Mouse (Mus musculus) neural tube, embryonic 14.5 days (tissue): ENCODE measurements around the gene Nkain2. TPM values are rescaled to one million over a fixed set of nuclear protein-coding genes. Genes with fewer than 3 reads are reported as not detected.

ENCODE experiments used
- ATAC-seq: fragments of 200-750 bp; cut with Nextera tagmentation; 2 replicates; pipeline ENCODE4 v1.8.0; 2017; ENCODE audit warnings: low read depth, mild to moderate bottlenecking, moderate TSS enrichment, moderate library complexity
- H3K27ac ChIP-seq: fragments of 300-500 bp; sonication (generic); 2 replicates; pipeline ENCODE4 v1.5.1; 2014; ENCODE audit warnings: low read depth, mild to moderate bottlenecking, control low read depth, low read length, moderate library complexity, mixed read lengths
- H3K27me3 ChIP-seq: fragments of 300-500 bp; sonication (generic); 2 replicates; pipeline ENCODE4 v1.6.1; 2014; ENCODE audit warnings: low read length; ENCODE audit not compliant: control insufficient read depth, insufficient read depth
- H3K36me3 ChIP-seq: fragments of 300-500 bp; sonication (generic); 2 replicates; pipeline ENCODE4 v1.6.1; 2014; ENCODE audit warnings: low read length, mixed read lengths; ENCODE audit not compliant: control insufficient read depth, insufficient read depth
- H3K4me1 ChIP-seq: fragments of 300-500 bp; sonication (generic); 2 replicates; pipeline ENCODE4 v1.6.1; 2014; ENCODE audit warnings: low read length; ENCODE audit not compliant: control insufficient read depth, insufficient read depth
- H3K4me2 ChIP-seq: fragments of 300-500 bp; sonication (generic); 2 replicates; pipeline ENCODE4 v1.6.1; 2014; ENCODE audit warnings: mild to moderate bottlenecking, low read depth, low read length, control low read depth
- H3K4me3 ChIP-seq: fragments of 300-500 bp; sonication (generic); 2 replicates; pipeline ENCODE4 v1.5.1; 2014; ENCODE audit warnings: low read depth, low read length, control low read depth, mixed read lengths
- H3K9ac ChIP-seq: fragments of 300-500 bp; sonication (generic); replicated peaks from 2 replicates; pipeline ENCODE4 v1.6.1; 2014; ENCODE audit warnings: low read depth, mild to moderate bottlenecking, control low read depth, low read length, mixed read lengths
- H3K9me3 ChIP-seq: fragments of 300-500 bp; sonication (generic); 2 replicates; pipeline ENCODE4 v1.6.1; 2016; ENCODE audit warnings: low read length; ENCODE audit not compliant: control insufficient read depth
- WGBS: fragments of 180-500 bp; shearing (Covaris S2); extraction: QIAGEN DNeasy Blood & Tissue Kit; methylation state at CpG from one replicate; pipeline ENCODE4 v1.1.7; 2014; 5-methylcytosine and 5-hydroxymethylcytosine counted together
- polyA plus RNA-seq: library from polyadenylated mRNA; unstranded; fragments of >200 nt; fragmentation: Nextera tagmentation; extraction: Ambion mirVana; gene quantifications from 2 replicates; pipeline ENCODE4 v1.2.1, GENCODE M21; 2014

The Nkain2 gene
- polyA plus RNA-seq, 1 experiment from 2014 or later: 24.3 TPM

DNA sequence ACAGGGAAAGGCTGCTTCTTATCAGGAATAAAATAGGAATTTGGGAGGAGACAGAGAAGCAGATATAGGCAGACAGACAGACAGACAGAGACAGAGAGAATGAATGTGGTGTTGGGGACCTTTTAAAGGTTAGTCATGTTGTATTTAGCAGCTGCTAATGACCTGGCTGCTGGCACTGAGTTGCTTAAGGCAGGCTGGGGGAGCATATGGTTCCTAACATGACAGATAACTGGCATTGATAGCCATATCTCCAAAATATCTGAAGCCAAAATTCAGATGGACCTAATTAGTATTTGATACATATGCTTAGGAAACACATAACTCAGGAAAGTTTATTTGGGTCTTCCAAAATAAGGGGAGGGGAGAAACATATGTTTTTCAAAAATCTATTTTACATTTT lies 285.8 kb downstream of the Nkain2 start:
- H3K9ac ChIP-seq: no peak overlapping the region

DNA sequence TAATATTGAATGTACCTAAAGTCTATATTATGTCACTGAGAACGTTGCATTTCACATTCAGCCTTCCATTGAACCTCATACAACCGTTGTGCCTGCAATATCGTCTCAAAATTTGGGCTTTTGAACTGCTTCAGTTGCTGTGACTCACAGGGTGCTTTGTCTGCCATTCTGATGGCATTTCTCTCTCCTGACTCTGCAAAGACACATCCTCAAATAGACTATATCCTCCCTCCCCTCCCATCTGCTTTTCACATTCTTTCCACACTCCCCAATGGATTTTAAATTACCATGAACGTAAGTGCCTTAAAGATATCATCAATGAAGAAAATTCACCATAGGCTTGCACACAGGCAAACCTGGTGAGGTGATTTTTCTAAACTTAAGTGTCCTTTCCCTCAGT lies 287.5 kb downstream of the Nkain2 start:
- Histone ChIP-seq H3K27me3 (no peaks in the 10 kb centered on the region), H3K27ac (no peak overlapping the region), H3K4me1 (no peaks in the 10 kb centered on the region), H3K9me3 (no peaks in the 10 kb centered on the region), H3K36me3 (no peaks in the 10 kb centered on the region), H3K4me2 (no peak overlapping the region), H3K9ac (no peak overlapping the region), H3K4me3 (no peak overlapping the region)
- WGBS: 76% methylated on average over 4 of the region's 4 CpGs
- no peak for ATAC-seq

More for the DNA sequence above, 285.8 kb downstream of the Nkain2 start:
- H3K4me3 ChIP-seq: no peak overlapping the region
- H3K27ac ChIP-seq: no peak overlapping the region
- no peak overlapping the region for H3K4me2 ChIP-seq
- no peaks in the 10 kb centered on the region for H3K27me3 ChIP-seq
- no peaks in the 10 kb centered on the region for H3K36me3 ChIP-seq
- no peaks in the 10 kb centered on the region for H3K4me1 ChIP-seq
- ATAC-seq: no peak
- H3K9me3 ChIP-seq: no peaks in the 10 kb centered on the region

DNA sequence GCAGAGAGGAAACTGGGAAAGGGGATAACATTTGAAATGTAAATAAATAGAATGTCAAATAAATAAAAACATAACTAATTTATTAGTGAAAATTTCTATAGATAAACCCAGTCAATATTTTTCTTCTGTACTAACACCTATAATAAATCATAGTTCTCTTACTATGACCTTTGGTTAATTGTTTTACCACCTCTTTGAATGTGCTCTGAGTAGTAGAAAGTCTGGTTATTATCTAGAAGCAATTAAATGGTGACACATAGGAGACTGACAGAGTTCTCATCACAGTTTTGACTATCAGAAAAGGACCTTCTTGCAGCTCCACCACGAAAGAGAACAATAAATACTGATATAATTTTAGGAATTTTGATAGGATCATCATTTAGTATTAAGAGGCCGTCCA lies 295.3 kb downstream of the Nkain2 start:
- no peak overlapping the region for H3K27ac ChIP-seq
- no peaks in the 10 kb centered on the region for H3K36me3 ChIP-seq
- no peak overlapping the region for H3K4me3 ChIP-seq
- no peak for ATAC-seq
- 76% methylated on average over 2 of the region's 2 CpGs for WGBS
- H3K4me1 ChIP-seq: no peaks in the 10 kb centered on the region
- no peak overlapping the region for H3K4me2 ChIP-seq
- no peaks in the 10 kb centered on the region for H3K9me3 ChIP-seq
- H3K27me3 ChIP-seq: no peaks in the 10 kb centered on the region
- no peak overlapping the region for H3K9ac ChIP-seq

DNA sequence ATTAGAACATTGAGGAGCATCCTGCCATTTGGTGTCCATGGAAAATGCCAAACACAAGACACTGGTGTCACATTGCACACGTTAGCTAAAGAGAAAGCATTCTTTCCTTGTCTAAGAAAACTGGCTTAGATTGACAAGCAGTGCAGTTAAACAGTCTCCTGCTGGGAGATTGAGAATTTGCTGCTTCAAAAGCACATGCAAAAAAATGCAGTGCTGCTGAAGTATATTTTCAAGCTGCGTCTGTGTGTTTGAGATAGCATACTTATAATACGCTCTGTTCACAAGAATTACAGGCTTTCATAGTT lies 313.0 kb downstream of the Nkain2 start:
- ATAC-seq: no peak
- H3K27ac ChIP-seq: no peak overlapping the region
- H3K4me1 ChIP-seq: no peaks in the 10 kb centered on the region
- H3K4me2 ChIP-seq: no peak overlapping the region
- H3K4me3 ChIP-seq: no peak overlapping the region
- H3K36me3 ChIP-seq: no peaks in the 10 kb centered on the region
- no peak overlapping the region for H3K9ac ChIP-seq
- H3K27me3 ChIP-seq: no peaks in the 10 kb centered on the region
- H3K9me3 ChIP-seq: no peaks in the 10 kb centered on the region
- WGBS: 50% methylated on average over 3 of the region's 3 CpGs

DNA sequence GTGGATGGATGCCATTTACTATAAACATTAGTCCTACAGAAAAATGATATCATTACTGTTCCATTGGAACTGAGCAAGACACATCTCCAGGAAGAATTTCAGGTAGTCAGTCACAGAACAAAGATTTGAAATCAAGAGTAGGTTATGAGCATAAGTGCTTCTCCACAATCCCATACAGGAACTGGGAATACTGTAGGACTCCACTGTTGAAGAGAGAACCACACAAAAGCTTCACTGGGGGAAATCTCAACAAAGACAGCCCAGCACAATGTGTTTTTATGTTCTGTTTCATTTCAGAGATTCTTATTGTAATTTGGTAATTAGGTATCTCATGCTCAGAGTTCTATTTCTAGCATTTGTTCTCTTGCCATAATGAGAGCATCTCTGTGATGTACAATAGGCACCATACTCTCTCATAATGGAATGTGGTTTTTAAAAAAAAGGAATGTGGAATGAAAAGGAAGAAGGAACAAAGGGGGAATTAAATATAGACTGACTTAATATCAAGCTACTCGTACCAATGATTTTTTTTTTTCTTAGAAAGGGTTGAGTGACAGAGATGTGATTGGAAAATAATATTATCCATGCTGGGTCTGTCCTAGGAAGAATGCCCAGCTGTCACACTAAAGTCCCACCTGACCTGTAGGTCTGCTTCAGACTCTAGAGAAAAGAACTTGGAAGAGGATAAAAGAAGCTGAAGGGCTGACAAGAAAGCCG lies 313.5 kb downstream of the Nkain2 start:
- Histone ChIP-seq H3K9ac (no peak overlapping the region), H3K9me3 (no peaks in the 10 kb centered on the region), H3K27me3 (no peaks in the 10 kb centered on the region), H3K27ac (no peak overlapping the region), H3K36me3 (no peaks in the 10 kb centered on the region), H3K4me3 (no peak overlapping the region), H3K4me2 (no peak overlapping the region), H3K4me1 (no peaks in the 10 kb centered on the region)
- no peak for ATAC-seq
- 60% methylated on average over 2 of the region's 2 CpGs for whole genome bisulfite sequencing

DNA sequence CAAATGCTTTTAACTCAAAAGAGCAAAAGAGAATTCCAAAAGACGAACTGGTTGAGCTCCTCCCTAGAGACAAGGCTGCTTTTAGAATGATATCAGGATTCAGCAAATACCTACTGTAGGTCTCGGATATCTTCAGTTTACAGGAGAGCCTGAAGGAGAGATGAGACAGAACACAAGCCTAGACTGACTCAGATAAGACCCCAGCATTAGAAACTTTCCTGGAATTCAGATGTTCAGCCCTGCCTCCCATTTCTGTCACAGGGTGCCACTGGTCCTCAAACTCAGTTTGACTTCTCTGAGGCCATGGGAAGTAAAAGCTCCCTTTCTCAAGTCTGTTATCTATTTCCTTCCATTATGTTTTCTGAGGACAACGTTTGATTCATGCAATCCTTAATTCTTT lies 332.6 kb downstream of the Nkain2 start:
- no peak overlapping the region for H3K9ac ChIP-seq
- H3K36me3 ChIP-seq: no peaks in the 10 kb centered on the region
- H3K4me3 ChIP-seq: no peak overlapping the region
- H3K27ac ChIP-seq: no peak overlapping the region
- no peak for ATAC-seq
- no peaks in the 10 kb centered on the region for H3K4me1 ChIP-seq
- WGBS: 76% methylated on average over 3 of the region's 3 CpGs
- H3K9me3 ChIP-seq: no peaks in the 10 kb centered on the region
- H3K4me2 ChIP-seq: no peak overlapping the region
- no peaks in the 10 kb centered on the region for H3K27me3 ChIP-seq

DNA sequence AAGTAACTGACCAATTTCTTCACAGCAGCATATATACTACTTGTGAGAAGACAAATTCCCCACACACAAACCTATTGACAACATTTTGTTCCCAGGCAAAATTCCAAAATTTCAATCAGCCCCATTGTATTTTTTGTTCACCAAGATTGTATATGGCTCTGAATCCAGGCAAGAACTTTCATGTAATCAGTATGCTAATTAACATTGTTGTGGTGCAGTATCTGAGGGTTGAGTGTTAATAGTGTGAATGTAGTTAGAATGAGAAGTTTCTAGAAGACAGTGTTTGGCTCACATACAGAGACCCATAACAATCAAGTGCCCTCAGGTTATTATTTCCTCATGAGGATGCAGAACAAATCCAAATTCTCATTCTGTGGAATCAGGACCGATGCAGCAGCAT lies 354.2 kb downstream of the Nkain2 start:
- no peak overlapping the region for H3K4me2 ChIP-seq
- no peak overlapping the region for H3K9ac ChIP-seq
- H3K4me3 ChIP-seq: no peak overlapping the region
- H3K9me3 ChIP-seq: no peaks in the 10 kb centered on the region
- no peaks in the 10 kb centered on the region for H3K36me3 ChIP-seq
- 73% methylated on average over 1 of the region's 1 CpGs for WGBS
- H3K27me3 ChIP-seq: no peaks in the 10 kb centered on the region
- H3K4me1 ChIP-seq: no peaks in the 10 kb centered on the region
- no peak overlapping the region for H3K27ac ChIP-seq
- ATAC-seq: no peak

DNA sequence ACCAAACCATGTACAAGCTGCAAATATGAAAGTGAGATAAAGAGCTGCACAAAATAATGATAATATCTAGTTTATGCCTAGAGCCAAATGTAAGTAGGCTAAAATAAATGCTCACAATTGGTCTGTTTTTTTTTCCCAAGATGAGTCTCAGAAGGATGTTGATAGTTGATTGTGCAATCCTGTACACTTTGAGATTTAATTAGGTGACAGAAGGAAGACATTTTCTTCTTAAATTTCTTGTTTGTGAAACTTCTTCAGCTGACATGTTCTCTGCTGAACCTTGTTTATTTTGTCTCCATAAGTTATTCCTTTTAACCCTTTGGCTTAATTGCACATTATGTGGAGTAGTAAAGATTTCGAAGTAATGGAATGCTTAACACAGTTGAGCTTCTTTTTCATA lies 379.4 kb downstream of the Nkain2 start:
- Histone ChIP-seq H3K4me2 (no peak overlapping the region), H3K9me3 (no peaks in the 10 kb centered on the region), H3K4me3 (no peak overlapping the region), H3K36me3 (no peaks in the 10 kb centered on the region), H3K4me1 (no peaks in the 10 kb centered on the region), H3K27me3 (no peaks in the 10 kb centered on the region), H3K9ac (no peak overlapping the region), H3K27ac (no peak overlapping the region)
- WGBS: 93% methylated on average over 1 of the region's 1 CpGs
- ATAC-seq: no peak

DNA sequence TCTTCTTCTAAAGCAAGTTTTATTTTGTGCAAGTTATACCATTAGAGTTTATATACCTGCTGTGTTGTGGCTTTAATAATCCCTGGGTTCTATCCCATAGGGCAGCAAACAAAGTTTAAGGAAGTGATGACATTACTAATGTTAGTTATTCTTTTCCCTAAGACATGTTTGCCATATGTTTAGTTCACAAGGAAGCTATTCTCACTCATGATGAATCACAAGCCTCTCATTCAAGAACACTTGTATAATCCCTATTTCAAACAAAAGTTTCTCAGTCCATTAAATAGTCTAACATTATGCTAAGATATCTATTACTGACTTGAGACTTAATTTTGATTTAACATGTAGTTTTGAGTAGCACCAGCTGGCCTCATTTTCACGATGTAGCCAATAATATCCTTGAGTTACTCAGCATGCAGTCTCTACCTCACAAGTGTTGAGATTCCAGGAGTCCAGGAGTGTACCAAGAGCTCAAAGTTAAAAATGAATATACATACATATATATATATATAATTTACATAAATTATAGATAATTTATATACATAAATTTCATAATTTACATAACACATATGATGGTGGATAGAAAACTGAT lies 395.6 kb downstream of the Nkain2 start:
- no peak for ATAC-seq
- H3K9ac ChIP-seq: no peak overlapping the region
- no peaks in the 10 kb centered on the region for H3K36me3 ChIP-seq
- no peak overlapping the region for H3K27ac ChIP-seq
- H3K4me2 ChIP-seq: no peak overlapping the region
- no peak overlapping the region for H3K4me3 ChIP-seq
- WGBS: 71% methylated on average over 1 of the region's 1 CpGs
- no peaks in the 10 kb centered on the region for H3K4me1 ChIP-seq
- H3K27me3 ChIP-seq: no peaks in the 10 kb centered on the region
- no peaks in the 10 kb centered on the region for H3K9me3 ChIP-seq
